Mouse (Mus musculus) liver, embryonic 13.5 days (tissue): ENCODE measurements at regions not wholly inside any gene's neighbourhood (a gene's known extent, or its start where the extent isn't known, plus 50 kb on each side); places are given as distances from the start of the nearest gene placed in this dataset.

Experiments
- ATAC-seq: fragments of 200-750 bp; cut with Nextera tagmentation; 2 replicates; pipeline ENCODE4 v1.8.0; 2017; ENCODE audit warnings: low read depth, mild to moderate bottlenecking, moderate number of reproducible peaks, moderate library complexity
- DNase-seq: peaks from one replicate; pipeline ENCODE4 v3.0.0; 2022
- H3K27ac ChIP-seq: fragments of 300-500 bp; sonication (generic); 2 replicates; pipeline ENCODE4 v1.5.1; 2015; ENCODE audit warnings: moderate library complexity, mild to moderate bottlenecking, inconsistent platforms
- H3K27me3 ChIP-seq: fragments of 300-500 bp; sonication (generic); 2 replicates; pipeline ENCODE4 v1.6.1; 2015; ENCODE audit warnings: mild to moderate bottlenecking, inconsistent platforms
- H3K36me3 ChIP-seq: fragments of 300-500 bp; sonication (generic); 2 replicates; pipeline ENCODE4 v1.6.1; 2015; ENCODE audit warnings: mild to moderate bottlenecking, inconsistent platforms
- H3K4me1 ChIP-seq: fragments of 300-500 bp; sonication (generic); replicated peaks from 2 replicates; pipeline ENCODE4 v1.6.1; 2015; ENCODE audit warnings: inconsistent platforms
- H3K4me2 ChIP-seq: fragments of 300-500 bp; sonication (generic); 2 replicates; pipeline ENCODE4 v1.6.1; 2015; ENCODE audit warnings: inconsistent platforms, mild to moderate bottlenecking, moderate library complexity
- H3K4me3 ChIP-seq: fragments of 300-500 bp; sonication (generic); replicated peaks from 2 replicates; pipeline ENCODE4 v1.5.1; 2015; ENCODE audit warnings: mild to moderate bottlenecking, inconsistent platforms
- H3K9ac ChIP-seq: fragments of 300-500 bp; sonication (generic); 2 replicates; pipeline ENCODE4 v1.6.1; 2015; ENCODE audit warnings: mild to moderate bottlenecking, inconsistent platforms
- H3K9me3 ChIP-seq: fragments of 300-500 bp; sonication (generic); replicated peaks from 2 replicates; pipeline ENCODE4 v1.6.1; 2016; ENCODE audit warnings: inconsistent platforms
- WGBS: fragments of 180-500 bp; shearing (Covaris S2); methylation state at CpG from one replicate; pipeline ENCODE4 v1.1.7; 2015; ENCODE audit not compliant: insufficient replicate concordance; 5-methylcytosine and 5-hydroxymethylcytosine counted together

DNA sequence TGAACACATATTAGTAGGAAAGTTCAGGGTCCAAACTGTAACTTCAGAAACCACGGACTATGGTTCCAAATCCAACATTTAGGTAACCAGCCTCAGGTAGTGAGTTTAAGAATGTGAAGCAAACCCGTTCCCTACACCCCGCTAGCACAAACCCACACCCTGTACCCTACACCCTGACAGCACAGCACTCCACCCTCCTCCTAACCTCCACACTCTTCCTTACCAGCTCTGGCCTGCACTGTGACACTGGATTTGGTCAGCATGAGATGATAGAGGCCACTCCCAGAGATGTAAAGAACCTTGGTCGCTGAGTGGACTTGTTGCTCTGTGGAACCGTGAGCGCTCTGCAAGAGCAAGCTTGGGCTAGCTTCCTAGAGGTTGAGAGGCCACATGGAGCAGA is 135.3 kb upstream of the Rybp start:
- no peak overlapping the region for H3K4me2 ChIP-seq
- no peak overlapping the region for H3K27ac ChIP-seq
- H3K36me3 ChIP-seq: no peaks in the 10 kb centered on the region
- H3K9me3 ChIP-seq: no peaks in the 10 kb centered on the region
- peaks cover 3% of the 10 kb centered on the region; the same call in 1 of the 2 replicates for H3K27me3 ChIP-seq
- DNase-seq: no peak
- 65% methylated on average over 6 of the region's 6 CpGs for whole genome bisulfite sequencing
- no peak overlapping the region for H3K4me3 ChIP-seq
- no peak overlapping the region for H3K9ac ChIP-seq
- H3K4me1 ChIP-seq: no peaks in the 10 kb centered on the region
- ATAC-seq: no peak

DNA sequence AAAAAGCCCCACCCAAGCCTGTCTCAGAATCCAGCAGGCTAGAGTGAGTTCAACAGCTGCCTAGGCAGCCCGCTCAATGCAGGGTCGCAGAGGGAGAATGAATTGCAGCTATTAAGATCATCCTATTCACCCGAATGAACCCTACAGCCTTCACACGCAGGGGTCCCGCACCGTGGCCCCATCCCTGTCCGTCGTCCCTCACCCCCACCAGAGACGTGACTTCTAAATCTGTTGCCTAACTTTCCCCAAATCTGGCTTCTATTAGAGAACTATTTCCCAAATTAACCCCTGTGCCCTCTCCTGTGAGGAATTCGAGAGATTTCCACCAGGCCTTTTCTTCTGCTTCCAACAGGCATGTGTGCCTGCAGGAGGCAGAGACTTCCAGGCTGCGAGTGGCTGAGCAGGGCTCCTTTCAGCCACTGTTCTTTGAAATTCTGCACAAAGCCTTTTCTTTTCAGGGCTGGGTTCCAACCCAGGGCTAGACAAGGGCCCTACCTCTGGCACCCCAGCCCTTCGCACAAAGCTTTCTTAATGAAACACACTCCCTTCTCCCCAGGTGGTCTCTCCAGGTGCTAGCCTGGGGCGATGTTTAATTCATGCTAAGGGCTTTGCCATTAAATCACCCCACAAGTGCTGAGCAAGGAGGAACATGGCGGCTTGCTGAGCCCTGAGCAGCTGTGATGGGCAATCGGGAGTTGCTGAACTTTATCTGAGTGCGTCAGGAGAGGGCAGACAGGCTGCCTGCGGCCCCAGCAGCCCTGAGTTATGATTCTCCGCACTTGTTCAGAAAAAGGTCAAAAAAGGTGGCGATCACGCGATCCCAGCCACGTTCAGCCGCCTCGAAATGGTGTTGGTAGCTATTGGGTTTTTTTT is 134.7 kb upstream of the Rybp start:
- no peaks in the 10 kb centered on the region for H3K4me1 ChIP-seq
- 33% methylated on average over 24 of the region's 24 CpGs for WGBS
- no peak overlapping the region for H3K9ac ChIP-seq
- no peak overlapping the region for H3K4me2 ChIP-seq
- DNase-seq (no peak), ATAC-seq (no peak)
- H3K27ac ChIP-seq: no peak overlapping the region
- peaks cover 3% of the 10 kb centered on the region; the same call in 1 of the 2 replicates for H3K27me3 ChIP-seq
- H3K4me3 ChIP-seq: no peak overlapping the region
- H3K36me3 ChIP-seq: no peaks in the 10 kb centered on the region
- H3K9me3 ChIP-seq: no peaks in the 10 kb centered on the region

DNA sequence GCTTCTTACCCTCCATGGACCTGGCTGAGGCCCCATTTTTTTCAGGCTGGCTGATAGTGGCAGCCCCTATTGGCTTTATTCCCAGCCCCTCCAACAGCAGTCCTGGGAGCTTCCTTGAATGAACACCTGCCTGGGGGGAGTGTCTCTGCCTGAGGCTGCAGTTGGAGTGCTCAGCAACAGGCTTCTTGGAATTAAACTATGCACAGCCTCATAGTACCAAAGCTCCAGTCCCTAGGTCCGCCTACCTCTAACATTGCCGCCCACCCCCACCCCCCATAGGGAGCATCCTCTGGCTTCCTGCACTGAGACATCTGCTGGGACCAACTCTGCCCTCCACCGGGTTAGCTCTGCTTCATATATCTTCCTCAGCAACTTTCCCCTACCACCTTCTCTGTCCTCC is 133.3 kb upstream of the Rybp start:
- H3K4me1 ChIP-seq: peaks cover 9% of the 10 kb centered on the region
- H3K36me3 ChIP-seq: no peaks in the 10 kb centered on the region
- no peak overlapping the region for H3K4me3 ChIP-seq
- DNase-seq (no peak), ATAC-seq (no peak)
- H3K9me3 ChIP-seq: no peaks in the 10 kb centered on the region
- no peak overlapping the region for H3K4me2 ChIP-seq
- 30% methylated on average over 3 of the region's 3 CpGs for WGBS
- peaks cover 3% of the 10 kb centered on the region; the same call in 1 of the 2 replicates for H3K27me3 ChIP-seq
- no peak overlapping the region for H3K27ac ChIP-seq
- H3K9ac ChIP-seq: no peak overlapping the region

DNA sequence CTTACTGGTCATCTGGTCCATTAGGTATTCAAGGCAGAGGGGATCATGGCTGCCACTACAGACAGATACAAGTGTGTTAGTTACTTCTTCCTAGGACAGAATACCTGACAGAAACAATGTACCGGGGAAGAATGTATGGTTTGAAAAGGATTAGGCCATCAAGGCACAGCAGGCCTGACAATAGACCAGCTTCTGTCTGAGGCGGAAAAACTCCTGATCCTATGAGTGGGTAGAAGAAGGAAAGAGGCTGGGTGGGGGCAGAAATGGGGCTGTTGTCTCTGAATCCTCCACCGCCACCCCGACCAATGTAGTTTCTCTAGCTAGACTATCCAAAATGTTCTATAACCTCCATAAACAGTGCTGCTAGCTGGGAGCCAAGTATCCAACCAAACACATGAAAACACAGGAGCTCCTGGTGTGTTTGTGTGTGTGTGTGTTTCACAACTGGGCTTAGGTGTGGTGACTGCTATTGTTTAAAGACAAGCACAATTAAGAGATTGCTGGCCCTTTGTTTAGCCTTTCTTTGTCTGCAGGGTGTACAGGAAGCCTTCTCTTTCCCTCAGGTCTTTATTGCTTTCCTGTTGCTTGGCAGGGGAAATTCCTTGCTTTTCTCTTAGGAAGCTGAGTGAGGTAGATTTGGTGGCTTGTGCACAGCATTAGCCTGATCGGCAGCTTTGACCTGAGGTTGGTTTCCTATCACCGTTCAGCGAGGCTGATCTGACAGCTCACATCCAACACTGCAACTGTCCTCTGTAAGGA is 132.7 kb upstream of the Rybp start:
- H3K9ac ChIP-seq: no peak overlapping the region
- H3K27me3 ChIP-seq: peaks cover 3% of the 10 kb centered on the region; the same call in 1 of the 2 replicates
- no peak overlapping the region for H3K4me3 ChIP-seq
- peaks cover 9% of the 10 kb centered on the region for H3K4me1 ChIP-seq
- no peaks in the 10 kb centered on the region for H3K9me3 ChIP-seq
- H3K36me3 ChIP-seq: no peaks in the 10 kb centered on the region
- no peak overlapping the region for H3K27ac ChIP-seq
- WGBS: 54% methylated on average over 7 of the region's 7 CpGs
- DNase-seq: no peak
- no peak overlapping the region for H3K4me2 ChIP-seq
- no peak for ATAC-seq

DNA sequence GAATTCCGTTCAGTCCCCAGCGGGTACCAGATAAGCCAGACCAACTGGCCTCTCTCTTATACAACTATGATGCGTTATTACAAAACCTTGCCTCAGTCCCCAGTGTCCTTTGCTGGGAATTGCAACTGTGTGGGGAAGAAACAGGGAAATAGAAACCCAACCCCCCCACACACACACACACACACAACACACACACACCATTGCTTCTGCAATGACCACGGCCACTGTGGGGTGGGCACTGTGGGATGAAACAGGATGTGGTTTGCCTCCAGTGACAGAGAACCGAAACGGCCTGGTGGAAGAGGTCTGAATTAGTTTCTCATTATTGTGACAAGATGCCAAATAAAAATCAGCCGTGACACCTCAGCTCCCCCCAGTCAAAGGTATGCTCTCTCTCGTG is 128.8 kb upstream of the Rybp start:
- Histone ChIP-seq H3K4me1 (peaks cover 9% of the 10 kb centered on the region), H3K27ac (no peak overlapping the region), H3K36me3 (no peaks in the 10 kb centered on the region), H3K9me3 (no peaks in the 10 kb centered on the region), H3K4me2 (no peak overlapping the region), H3K4me3 (no peak overlapping the region), H3K27me3 (no peaks in the 10 kb centered on the region), H3K9ac (no peak overlapping the region)
- ATAC-seq: no peak
- DNase-seq: no peak
- 27% methylated on average over 8 of the region's 8 CpGs for WGBS

DNA sequence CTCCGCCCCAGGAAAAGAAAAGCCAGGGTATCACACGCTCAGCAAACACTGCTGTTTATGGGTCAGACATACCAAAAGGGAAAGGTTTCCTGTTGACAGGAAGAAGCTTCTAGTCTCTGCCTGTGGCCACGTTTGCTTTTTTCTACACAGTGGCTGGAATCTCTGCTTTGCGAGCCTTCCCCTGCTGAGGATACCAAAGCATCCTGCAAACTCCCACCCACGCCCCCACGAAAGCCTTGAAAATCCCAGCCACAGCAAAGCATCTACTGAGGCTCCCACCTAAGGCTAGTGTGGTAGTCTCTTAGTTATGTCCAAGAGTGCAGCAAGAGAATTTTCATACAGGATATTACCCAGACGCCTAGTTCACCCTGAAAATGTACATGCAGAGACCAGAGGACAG is 128.2 kb upstream of the Rybp start:
- Histone ChIP-seq H3K4me3 (no peak overlapping the region), H3K4me1 (peaks cover 9% of the 10 kb centered on the region), H3K36me3 (no peaks in the 10 kb centered on the region), H3K9me3 (no peaks in the 10 kb centered on the region), H3K27me3 (no peaks in the 10 kb centered on the region), H3K4me2 (no peak overlapping the region), H3K9ac (no peak overlapping the region), H3K27ac (no peak overlapping the region)
- ATAC-seq (no peak), DNase-seq (no peak)
- WGBS: 25% methylated on average over 7 of the region's 7 CpGs

DNA sequence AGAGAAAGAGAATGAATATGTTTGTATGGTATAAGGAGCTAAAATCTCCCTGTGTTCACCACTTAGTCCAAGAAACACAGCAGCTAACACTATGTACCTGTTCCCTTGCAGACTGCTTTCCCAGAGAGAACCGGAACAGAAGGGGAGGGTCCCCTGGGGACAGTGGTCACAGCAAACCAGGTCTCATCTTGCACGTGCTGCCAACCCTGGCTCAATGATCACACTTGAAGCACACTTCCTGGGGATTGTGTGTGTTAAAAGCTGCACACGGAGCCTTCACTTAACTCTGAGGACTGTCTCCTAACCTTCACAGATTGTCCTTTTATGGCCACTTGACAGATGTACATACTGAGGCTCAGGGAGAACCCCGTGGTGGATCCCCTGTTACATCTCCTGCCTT is 127.6 kb upstream of the Rybp start:
- Histone ChIP-seq H3K4me2 (no peak overlapping the region), H3K4me3 (no peak overlapping the region), H3K36me3 (no peaks in the 10 kb centered on the region), H3K9ac (no peak overlapping the region), H3K27ac (no peak overlapping the region; the same call in 1 of the 2 replicates), H3K4me1 (peaks cover 9% of the 10 kb centered on the region), H3K9me3 (no peaks in the 10 kb centered on the region), H3K27me3 (no peaks in the 10 kb centered on the region)
- ATAC-seq: no peak
- 25% methylated on average over 4 of the region's 4 CpGs for WGBS
- no peak for DNase-seq

DNA sequence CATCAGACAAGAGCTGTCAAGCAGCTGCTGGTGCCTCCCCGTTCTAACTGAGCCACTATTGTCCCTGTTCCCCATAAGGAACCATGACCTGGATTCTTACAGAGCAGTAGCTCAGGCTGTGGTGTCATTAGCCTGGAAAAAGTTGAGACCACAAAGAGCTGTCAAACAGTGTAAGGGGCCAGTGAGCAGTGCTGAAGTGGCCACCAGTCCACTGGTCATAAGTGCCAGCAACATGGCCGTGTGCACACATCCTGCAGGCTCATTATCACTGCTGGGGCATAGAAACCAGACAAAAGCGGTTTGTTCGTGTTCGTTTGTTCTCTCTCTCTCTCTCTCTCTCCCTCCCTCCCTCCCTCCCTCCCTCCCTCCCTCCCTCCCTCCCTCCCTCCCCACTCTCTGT is 125.2 kb upstream of the Rybp start:
- no peak for ATAC-seq
- no peaks in the 10 kb centered on the region for H3K27me3 ChIP-seq

DNA sequence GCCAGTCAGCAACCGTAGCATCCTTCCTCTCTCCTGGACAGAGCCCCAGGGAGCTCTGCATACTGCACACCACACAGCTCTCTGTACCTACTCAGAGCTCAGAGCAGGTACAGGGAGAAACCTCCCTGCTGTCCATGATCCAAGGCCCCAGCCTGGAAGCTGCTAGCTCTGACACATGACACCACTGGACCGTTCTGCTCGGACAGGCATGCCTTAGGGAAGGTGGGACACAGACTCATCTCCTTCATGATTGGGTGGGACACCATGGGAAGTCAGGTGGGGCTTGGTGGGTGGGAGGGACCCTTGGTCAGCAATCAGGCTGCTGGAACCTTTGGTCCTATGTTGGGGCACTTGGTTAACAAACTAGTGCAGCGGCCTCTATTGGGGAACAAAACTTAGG is 124.7 kb upstream of the Rybp start:
- no peak for DNase-seq
- WGBS: 70% methylated on average over 4 of the region's 4 CpGs

More for the DNA sequence above, 125.2 kb upstream of the Rybp start:
- no peak overlapping the region for H3K4me2 ChIP-seq
- WGBS: 39% methylated on average over 5 of the region's 5 CpGs
- no peak overlapping the region for H3K9ac ChIP-seq
- H3K4me1 ChIP-seq: peaks cover 9% of the 10 kb centered on the region
- DNase-seq: no peak
- no peaks in the 10 kb centered on the region for H3K9me3 ChIP-seq
- H3K27ac ChIP-seq: no peak overlapping the region
- H3K4me3 ChIP-seq: no peak overlapping the region
- no peaks in the 10 kb centered on the region for H3K36me3 ChIP-seq

DNA sequence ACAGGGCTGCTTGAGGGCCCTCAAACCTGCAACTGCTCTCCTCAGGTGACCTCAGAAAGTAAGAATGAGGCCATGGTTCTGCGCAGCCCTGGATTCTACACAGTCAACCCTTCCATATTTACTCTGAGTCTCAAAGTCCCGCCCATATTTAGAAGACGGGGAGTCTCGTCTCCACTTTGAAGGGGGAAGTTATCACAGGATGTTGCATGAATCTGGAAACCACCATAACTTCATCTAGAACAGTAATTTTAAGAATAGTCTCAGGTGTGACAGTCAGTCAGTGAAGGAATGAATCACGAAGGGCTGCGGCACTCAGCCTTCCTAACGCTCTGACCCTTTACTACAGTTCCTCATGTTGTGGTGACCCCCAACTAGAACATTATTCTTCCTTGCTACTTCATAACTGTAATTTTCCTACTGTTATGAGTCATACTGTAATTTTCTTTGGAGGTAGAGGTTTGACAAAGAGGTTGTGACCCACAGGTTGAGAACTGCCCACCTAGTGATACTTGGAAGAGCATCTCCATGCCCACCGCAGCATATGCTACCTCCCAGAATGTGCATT is 122.9 kb upstream of the Rybp start:
- Histone ChIP-seq H3K27me3 (no peaks in the 10 kb centered on the region), H3K4me2 (no peak overlapping the region), H3K9me3 (no peaks in the 10 kb centered on the region), H3K9ac (no peak overlapping the region), H3K27ac (no peak overlapping the region), H3K36me3 (no peaks in the 10 kb centered on the region), H3K4me1 (no peaks in the 10 kb centered on the region; the same call in 1 of the 2 replicates), H3K4me3 (no peak overlapping the region)
- ATAC-seq (no peak), DNase-seq (no peak)
- WGBS: 69% methylated on average over 8 of the region's 8 CpGs

More for the DNA sequence above, 124.7 kb upstream of the Rybp start:
- no peak for ATAC-seq
- no peak overlapping the region for H3K9ac ChIP-seq
- no peaks in the 10 kb centered on the region for H3K27me3 ChIP-seq
- H3K36me3 ChIP-seq: no peaks in the 10 kb centered on the region
- no peaks in the 10 kb centered on the region for H3K9me3 ChIP-seq
- H3K4me1 ChIP-seq: peaks cover 9% of the 10 kb centered on the region
- no peak overlapping the region for H3K4me3 ChIP-seq
- no peak overlapping the region for H3K27ac ChIP-seq
- H3K4me2 ChIP-seq: no peak overlapping the region

DNA sequence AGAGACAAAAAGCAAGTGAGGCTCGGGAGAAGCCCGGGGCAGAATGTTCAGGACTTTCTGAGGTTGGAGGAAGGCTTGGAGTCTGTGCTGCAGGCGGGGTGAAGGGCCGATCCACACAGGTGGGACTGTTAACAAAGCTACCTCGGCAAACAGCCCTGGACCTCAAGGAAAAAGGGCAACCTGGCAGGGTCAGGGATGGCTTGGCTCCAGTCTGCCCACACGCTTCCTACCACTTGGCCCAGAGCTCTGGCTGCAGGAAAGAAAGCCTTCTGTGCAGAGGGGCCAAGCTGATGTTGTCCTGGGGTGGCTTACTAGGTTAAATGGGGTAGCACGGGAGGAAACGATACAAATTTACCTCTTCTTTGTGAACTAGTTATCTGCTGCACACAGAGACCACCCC is 121.5 kb upstream of the Rybp start:
- 61% methylated on average over 8 of the region's 8 CpGs for WGBS
- H3K4me1 ChIP-seq: no peaks in the 10 kb centered on the region

More for the DNA sequence above, 121.5 kb upstream of the Rybp start:
- no peak overlapping the region for H3K4me3 ChIP-seq
- ATAC-seq (no peak), DNase-seq (no peak)
- H3K36me3 ChIP-seq: no peaks in the 10 kb centered on the region
- no peak overlapping the region for H3K9ac ChIP-seq
- H3K27me3 ChIP-seq: no peaks in the 10 kb centered on the region
- no peak overlapping the region for H3K27ac ChIP-seq
- H3K4me2 ChIP-seq: no peak overlapping the region
- H3K9me3 ChIP-seq: no peaks in the 10 kb centered on the region
